In the genomic region with DNA sequence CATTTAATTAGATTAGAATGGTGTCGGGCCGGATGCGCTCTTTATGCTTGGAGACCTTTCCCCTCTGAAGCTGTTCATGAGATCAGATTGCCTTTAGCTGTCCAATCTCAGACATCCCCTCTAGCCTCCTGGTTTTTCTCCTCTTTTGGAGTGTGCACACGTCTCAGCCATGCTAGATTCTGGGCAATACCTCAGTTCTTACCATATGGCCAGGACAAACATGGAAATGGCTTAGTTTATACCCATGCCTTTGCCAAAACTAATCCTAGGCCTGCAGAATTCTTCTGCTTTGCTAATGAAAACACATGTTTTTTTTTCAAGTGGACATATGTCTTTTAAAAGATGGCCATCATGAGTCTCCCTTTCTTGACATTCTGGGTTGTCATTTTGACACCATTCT, we compare ENCODE assay signal across 10 mouse cellular contexts.
"Had no signal": no experiment of that assay in that cellular context is flagged by ENCODE, and none has a peak within 500 bp of the region (broad histone marks: within the 10 kb centered on the region; RNA-seq: fewer than 3 reads in every experiment).

No protein-coding gene starts in this region.

- DNase-seq: kidney, adult 9 months; left cerebral cortex, postnatal 4 days; lung, adult 18-20 months; lung, postnatal 36 days; thymus, postnatal 25 days had no signal

- ATAC-seq: midbrain, embryonic 15.5 days had no signal

- H3K4me3 ChIP-seq: limb, embryonic 13.5 days; midbrain, embryonic 15.5 days; neural tube, embryonic 12.5 days had no signal

- H3K27ac ChIP-seq: limb, embryonic 13.5 days; liver, embryonic 14.5 days; midbrain, embryonic 15.5 days; neural tube, embryonic 12.5 days; stomach, postnatal 0 days had no signal

- H3K4me2 ChIP-seq: limb, embryonic 13.5 days; midbrain, embryonic 15.5 days; neural tube, embryonic 12.5 days had no signal

- H3K36me3 ChIP-seq: limb, embryonic 13.5 days; midbrain, embryonic 15.5 days; neural tube, embryonic 12.5 days had no signal

- H3K9ac ChIP-seq: limb, embryonic 13.5 days; liver, embryonic 14.5 days; midbrain, embryonic 15.5 days; neural tube, embryonic 12.5 days had no signal

- H3K27me3 ChIP-seq: midbrain, embryonic 15.5 days; neural tube, embryonic 12.5 days had no signal

- H3K9me3 ChIP-seq: limb, embryonic 13.5 days; midbrain, embryonic 15.5 days; neural tube, embryonic 12.5 days had no signal
